Mouse (Mus musculus) forebrain, embryonic 11.5 days (tissue): Measurements from ENCODE around the gene Polr3a. TPM values are rescaled to one million over a fixed set of nuclear protein-coding genes. Genes with fewer than 3 reads are reported as not detected.
A peak's percentile ranks its signal among the peaks of the same experiment; 100 is the strongest.

ENCODE experiments used
- ATAC-seq: fragments of 200-750 bp; cut with Nextera tagmentation; replicated peaks from 2 replicates; pipeline ENCODE4 v1.8.0; 2017; ENCODE audit warnings: moderate TSS enrichment; ENCODE audit not compliant: low FRiP score
- DNase-seq: peaks from one replicate; pipeline ENCODE4 v3.0.0-alpha.2; 2017; ENCODE audit warnings: low spot score
- H3K27ac ChIP-seq: fragments of 300-500 bp; sonication (generic); 2 replicates; pipeline ENCODE4 v1.5.1; 2014; ENCODE audit warnings: low read depth, low read length
- H3K27me3 ChIP-seq: fragments of 300-500 bp; sonication (generic); 2 replicates; pipeline ENCODE4 v1.6.1; 2014; ENCODE audit warnings: mild to moderate bottlenecking, low read length, mixed read lengths; ENCODE audit not compliant: control insufficient read depth, insufficient read depth
- H3K36me3 ChIP-seq: fragments of 300-500 bp; sonication (generic); 2 replicates; pipeline ENCODE4 v1.6.1; 2014; ENCODE audit warnings: mild to moderate bottlenecking, low read length, moderate library complexity, mixed read lengths; ENCODE audit not compliant: control insufficient read depth, insufficient read depth
- H3K4me1 ChIP-seq: fragments of 300-500 bp; sonication (generic); replicated peaks from 2 replicates; pipeline ENCODE4 v1.6.1; 2014; ENCODE audit warnings: low read length, mixed read lengths; ENCODE audit not compliant: control insufficient read depth, insufficient read depth
- H3K4me2 ChIP-seq: fragments of 300-500 bp; sonication (generic); 2 replicates; pipeline ENCODE4 v1.6.1; 2014; ENCODE audit warnings: low read depth, mild to moderate bottlenecking, low read length, moderate library complexity, mixed read lengths; ENCODE audit not compliant: severe bottlenecking
- H3K4me3 ChIP-seq: fragments of 300-500 bp; sonication (generic); 2 replicates; pipeline ENCODE4 v1.5.1; 2014; ENCODE audit warnings: low read depth, low read length
- H3K9ac ChIP-seq: fragments of 300-500 bp; sonication (generic); 2 replicates; pipeline ENCODE4 v1.6.1; 2014; ENCODE audit warnings: low read length
- H3K9me3 ChIP-seq: fragments of 300-500 bp; sonication (generic); 2 replicates; pipeline ENCODE4 v1.6.1; 2016; ENCODE audit warnings: low read length, mixed read lengths; ENCODE audit not compliant: control insufficient read depth
- WGBS: fragments of 180-500 bp; shearing (Covaris S2); extraction: QIAGEN DNeasy Blood & Tissue Kit; methylation state at CpG from one replicate; pipeline ENCODE4 v1.1.7; 2014; 5-methylcytosine and 5-hydroxymethylcytosine counted together
- polyA plus RNA-seq: library from polyadenylated mRNA; unstranded; fragments of >200 nt; fragmentation: Nextera tagmentation; extraction: Ambion mirVana; gene quantifications from 2 replicates; pipeline ENCODE4 v1.2.1, GENCODE M21; 2014

Gene Polr3a
- polyA plus RNA-seq, 1 experiment from 2014 or later: 20.1 TPM

DNA sequence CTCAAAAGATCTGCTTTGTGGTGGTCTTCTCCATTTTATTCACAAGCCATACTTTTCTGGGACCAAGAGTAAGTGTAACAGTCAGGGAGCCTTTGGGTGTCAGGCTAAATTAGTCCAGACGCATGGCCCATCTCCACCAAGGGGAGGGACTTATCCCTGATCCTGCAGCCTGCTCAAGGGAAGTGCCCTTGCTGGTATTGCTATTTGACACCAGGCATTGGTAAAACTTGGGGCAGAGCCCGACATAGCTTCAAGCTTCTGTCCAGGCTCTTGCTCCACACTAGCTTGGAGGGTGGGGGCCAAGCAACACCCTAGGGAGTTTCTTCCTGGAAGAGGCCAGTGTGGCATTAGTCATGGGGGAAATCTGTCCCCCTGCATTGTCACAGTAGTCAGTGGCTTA, 23.8 kb upstream of the Polr3a start:
- Histone ChIP-seq H3K36me3 (no peaks in the 10 kb centered on the region), H3K4me3 (no peak overlapping the region), H3K9ac (no peak overlapping the region), H3K4me2 (no peak overlapping the region), H3K27me3 (no peaks in the 10 kb centered on the region), H3K4me1 (peaks cover 11% of the 10 kb centered on the region; the same call in 1 of the 2 replicates), H3K9me3 (peaks cover 6% of the 10 kb centered on the region; the same call in 1 of the 2 replicates), H3K27ac (no peak overlapping the region)
- no peak for ATAC-seq
- WGBS: 90% methylated on average over 2 of the region's 2 CpGs
- no peak for DNase-seq

- Histone ChIP-seq H3K4me1 (peaks cover 11% of the 10 kb centered on the region; the same call in 1 of the 2 replicates), H3K27ac (no peak overlapping the region), H3K9ac (no peak overlapping the region), H3K36me3 (no peaks in the 10 kb centered on the region), H3K4me3 (no peak overlapping the region), H3K9me3 (peaks cover 6% of the 10 kb centered on the region; the same call in 1 of the 2 replicates), H3K27me3 (no peaks in the 10 kb centered on the region), H3K4me2 (no peak overlapping the region)
- 97% methylated on average over 1 of the region's 1 CpGs for WGBS
- peak; percentile 65 for DNase-seq
- no peak for ATAC-seq
Observed at GRCm38 (mm10) chr14:24510218-24510617, 23.4 kb upstream of the Polr3a start.

DNA sequence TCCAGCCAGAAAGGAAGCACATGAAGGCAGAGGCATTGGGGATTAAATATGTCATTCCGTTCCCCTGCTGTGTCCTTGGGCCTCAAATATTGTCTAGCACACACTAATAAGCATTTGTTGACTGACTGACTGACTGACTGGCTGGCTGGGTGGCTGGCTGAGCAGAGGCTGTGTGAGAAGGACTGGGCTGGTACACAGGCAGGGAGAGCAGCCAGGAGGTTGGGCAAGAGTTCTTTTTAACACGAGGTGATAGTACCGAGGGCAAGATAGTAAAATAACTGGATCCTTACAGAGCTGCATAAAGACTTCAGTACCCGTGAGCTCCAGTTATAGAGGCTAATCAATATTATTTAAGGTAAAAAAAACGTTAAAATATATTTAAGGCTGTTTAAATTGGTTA, 22.7 kb upstream of the Polr3a start:
- DNase-seq: no peak
- Histone ChIP-seq H3K9ac (no peak overlapping the region), H3K4me1 (peaks cover 11% of the 10 kb centered on the region; the same call in 1 of the 2 replicates), H3K27ac (no peak overlapping the region), H3K27me3 (no peaks in the 10 kb centered on the region), H3K36me3 (no peaks in the 10 kb centered on the region), H3K4me2 (no peak overlapping the region), H3K9me3 (peaks cover 6% of the 10 kb centered on the region; the same call in 1 of the 2 replicates), H3K4me3 (no peak overlapping the region)
- 66% methylated on average over 5 of the region's 5 CpGs for WGBS
- ATAC-seq: no peak

DNA sequence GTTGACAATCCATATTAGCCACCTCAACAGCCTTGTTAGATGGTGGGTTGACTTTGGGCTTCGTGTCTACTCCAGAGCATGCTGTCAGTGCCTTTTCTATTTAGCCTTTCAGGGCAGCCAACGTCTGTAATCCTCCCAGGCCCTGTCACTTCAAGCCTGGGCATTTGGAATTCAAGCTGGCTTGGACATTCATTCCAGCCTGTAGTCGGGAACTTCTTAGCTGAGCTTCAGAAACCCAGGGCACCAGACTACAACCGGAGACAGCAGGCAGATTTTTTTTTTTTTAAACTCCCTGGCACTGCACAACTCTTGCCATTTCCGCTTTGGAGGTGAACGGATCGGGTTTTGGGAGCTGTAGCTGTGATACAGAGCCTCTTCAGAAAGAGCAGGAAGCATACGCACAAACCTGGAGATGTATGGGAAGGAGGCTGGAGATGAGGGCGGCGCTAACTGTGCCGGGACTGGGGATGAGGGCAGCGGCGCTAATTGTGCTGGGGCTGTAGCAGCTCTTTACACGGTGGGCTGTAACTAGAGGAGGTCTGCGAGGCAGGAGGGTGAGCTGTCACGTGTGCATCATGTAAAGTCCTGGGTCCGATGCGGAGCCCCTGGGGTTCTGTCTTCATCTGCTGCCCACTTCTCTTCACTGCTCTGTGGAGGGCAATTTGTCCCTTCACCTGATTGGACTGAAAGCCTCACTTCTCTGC, 21.4 kb upstream of the Polr3a start:
- H3K36me3 ChIP-seq: no peaks in the 10 kb centered on the region
- peak overlapping the region; percentile 35 for H3K9ac ChIP-seq
- H3K27ac ChIP-seq: no peak overlapping the region
- 13% methylated on average over 18 of the region's 18 CpGs for WGBS
- no peak overlapping the region for H3K4me3 ChIP-seq
- peak overlapping the region; percentile 8 for H3K4me2 ChIP-seq
- DNase-seq (peak; percentile 66), ATAC-seq (peak; percentile 61; the same call in 1 of the 2 replicates)
- peaks cover 6% of the 10 kb centered on the region; the same call in 1 of the 2 replicates for H3K9me3 ChIP-seq
- peaks cover 11% of the 10 kb centered on the region; the same call in 1 of the 2 replicates for H3K4me1 ChIP-seq
- no peaks in the 10 kb centered on the region for H3K27me3 ChIP-seq

DNA sequence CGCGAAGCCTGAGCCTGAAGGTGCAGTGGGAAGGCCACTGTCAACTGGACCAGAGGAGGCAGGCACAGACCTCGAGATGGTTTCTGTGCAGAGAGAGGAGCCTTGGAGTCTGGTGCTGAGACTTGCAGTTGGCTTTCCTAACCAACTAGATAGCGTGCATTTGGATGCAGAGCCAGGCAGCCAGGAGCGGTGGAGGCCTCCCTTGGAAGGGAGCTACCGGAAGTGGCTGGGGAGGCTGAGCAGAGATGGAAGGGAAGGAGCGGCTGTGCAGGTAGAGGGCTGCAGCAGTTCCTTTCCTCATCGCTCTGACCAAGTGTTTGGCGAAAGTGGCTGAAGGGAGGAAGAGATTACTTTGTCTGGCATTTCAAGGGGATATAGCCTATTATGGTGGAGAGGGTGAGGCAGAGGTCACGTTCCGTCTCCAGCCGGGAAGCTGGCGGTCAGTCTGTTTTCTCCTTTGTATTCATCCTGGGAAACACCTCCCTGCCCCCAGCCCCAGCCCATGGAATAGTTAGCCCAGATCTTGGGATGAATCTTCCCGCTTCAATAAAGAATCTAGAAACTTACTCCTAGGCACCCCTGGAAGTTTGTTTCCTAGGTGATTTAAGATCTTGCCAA, 20.7 kb upstream of the Polr3a start:
- WGBS: 23% methylated on average over 14 of the region's 14 CpGs
- Histone ChIP-seq H3K4me2 (no peak overlapping the region), H3K27ac (0 out of 2 replicates have a peak overlapping the region, but pooled peaks have one; percentile 6), H3K9me3 (peaks cover 6% of the 10 kb centered on the region; the same call in 1 of the 2 replicates), H3K36me3 (no peaks in the 10 kb centered on the region), H3K4me1 (peaks cover 11% of the 10 kb centered on the region; the same call in 1 of the 2 replicates), H3K4me3 (no peak overlapping the region), H3K27me3 (no peaks in the 10 kb centered on the region), H3K9ac (peak overlapping the region; percentile 16; the same call in 1 of the 2 replicates)
- DNase-seq: no peak
- ATAC-seq: no peak

- WGBS: 61% methylated on average over 4 of the region's 4 CpGs
- H3K27ac ChIP-seq: peak overlapping the region; percentile 79
- H3K4me2 ChIP-seq: no peak overlapping the region
- DNase-seq (no peak), ATAC-seq (no peak)
- H3K36me3 ChIP-seq: peaks cover 10% of the 10 kb centered on the region; the same call in 1 of the 2 replicates
- peaks cover 8% of the 10 kb centered on the region; the same call in 1 of the 2 replicates for H3K4me1 ChIP-seq
- no peak overlapping the region for H3K4me3 ChIP-seq
- peak overlapping the region; percentile 54 for H3K9ac ChIP-seq
- H3K27me3 ChIP-seq: no peaks in the 10 kb centered on the region
- no peaks in the 10 kb centered on the region for H3K9me3 ChIP-seq
Observed at GRCm38 (mm10) chr14:24501256-24501655, 14.4 kb upstream of the Polr3a start.

- Histone ChIP-seq H3K4me3 (no peak overlapping the region), H3K9me3 (no peaks in the 10 kb centered on the region), H3K9ac (peak overlapping the region; percentile 54), H3K4me2 (peak overlapping the region; percentile 19; the same call in 1 of the 2 replicates), H3K4me1 (peaks cover 8% of the 10 kb centered on the region; the same call in 1 of the 2 replicates), H3K36me3 (peaks cover 14% of the 10 kb centered on the region; the same call in 1 of the 2 replicates), H3K27ac (peak overlapping the region; percentile 79), H3K27me3 (no peaks in the 10 kb centered on the region)
- 10% methylated on average over 8 of the region's 8 CpGs for WGBS
- no peak; the same call in 1 of the 2 replicates for ATAC-seq
- DNase-seq: no peak
Observed at GRCm38 (mm10) chr14:24500845-24501186, 14.0 kb upstream of the Polr3a start.

DNA sequence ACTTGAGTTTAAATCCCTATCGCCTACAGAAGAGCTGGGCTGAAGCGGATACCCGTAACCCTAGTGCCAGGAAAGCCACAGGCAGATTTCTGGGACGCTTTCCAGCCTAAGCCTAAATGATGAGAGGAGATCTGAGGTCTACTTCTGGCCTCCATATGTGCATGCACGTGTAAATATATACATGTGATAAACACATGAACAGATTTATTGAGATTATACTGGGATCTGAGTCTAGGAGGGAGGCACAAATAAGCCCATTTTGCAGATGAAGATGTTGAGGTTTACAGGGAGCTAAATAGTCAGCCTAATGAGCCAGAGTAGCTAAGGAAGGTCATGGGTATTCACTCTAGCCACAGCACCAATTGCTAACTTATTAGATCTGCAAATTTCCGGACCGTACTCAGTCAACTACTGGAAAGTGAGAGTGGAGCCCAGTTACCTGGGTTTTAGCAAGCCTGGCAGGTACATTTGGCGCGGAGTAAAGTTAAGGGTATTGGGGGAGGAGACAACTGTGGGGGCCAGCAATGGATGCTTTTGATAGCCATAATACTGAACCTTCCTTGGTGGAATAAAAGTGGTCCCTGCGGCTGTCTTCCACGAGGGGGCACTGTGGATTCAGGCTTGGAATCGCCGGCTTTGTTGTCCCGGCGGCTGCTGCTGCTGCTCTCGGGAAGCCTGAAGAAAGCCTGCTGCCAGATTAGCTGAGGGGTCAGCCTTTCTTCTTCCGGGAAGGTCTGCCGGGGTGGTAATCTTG, 13.4 kb upstream of the Polr3a start:
- Histone ChIP-seq H3K27ac (peak overlapping the region; percentile 79), H3K27me3 (no peaks in the 10 kb centered on the region), H3K9ac (peak overlapping the region; percentile 54), H3K4me1 (peaks cover 8% of the 10 kb centered on the region; the same call in 1 of the 2 replicates), H3K36me3 (peaks cover 16% of the 10 kb centered on the region; the same call in 1 of the 2 replicates), H3K9me3 (no peaks in the 10 kb centered on the region), H3K4me3 (no peak overlapping the region), H3K4me2 (peak overlapping the region; percentile 19; the same call in 1 of the 2 replicates)
- ATAC-seq (peak; percentile 74), DNase-seq (peak; percentile 96)
- WGBS: 21% methylated on average over 18 of the region's 18 CpGs
